Mouse (Mus musculus) heart, postnatal 36 days (tissue): ENCODE results near the gene Lxn. TPM values are rescaled to one million over a fixed set of nuclear protein-coding genes. Genes with fewer than 3 reads are reported as not detected.

Source experiments
- DNase-seq, 2 experiments: peaks; one replicate each; pipeline ENCODE4 v3.0.0; 2021 to 2022
- intact Hi-C: fragments of 180-260 bp; cut with DNase I; formaldehyde crosslinking; loops from one replicate; pipeline ENCODE4 v1.15.1; 2025
- total RNA-seq, 2 experiments: library from RNA; stranded (reverse); gene quantifications; 2 replicates each; pipeline ENCODE4 v1.2.3; 2021

The Lxn gene
- total RNA-seq, 2 experiments from 2014 or later = 4.9 to 6.0 TPM

- intact Hi-C loops = no loop called here
- DNase-seq = no peak
Measured at GRCm38 (mm10) chr3:67462578-67462977, 1.1 kb downstream of the Lxn start.

GRCm38 (mm10) chr3:67462015-67462414, 1.7 kb downstream of the Lxn start:
- intact Hi-C loops = no loop called here
- DNase-seq = no peak

GRCm38 (mm10) chr3:67459881-67460280, 3.8 kb downstream of the Lxn start:
- intact Hi-C loops = no loop called here
- no peak for DNase-seq

- DNase-seq = no peak
- intact Hi-C loops = no loop called here
Measured at GRCm38 (mm10) chr3:67450601-67451210, 13.0 kb downstream of the Lxn start.

GRCm38 (mm10) chr3:67449660-67450059, 14.1 kb downstream of the Lxn start:
- intact Hi-C loops = loop anchor here (2.0 kb wide), 1 partner anchor 17 kb away; no protein-coding TSS in a partner anchor
- DNase-seq = no peak

GRCm38 (mm10) chr3:67447143-67447542, 16.6 kb downstream of the Lxn start:
- intact Hi-C loops = no loop called here
- DNase-seq = no peak

GRCm38 (mm10) chr3:67434011-67434410, 29.7 kb downstream of the Lxn start:
- intact Hi-C loops = loop anchor here (5.0 kb wide), 2 partner anchors 33 to 148 kb away; partner anchors contain the start of gene Mfsd1

GRCm38 (mm10) chr3:67429999-67430380, 33.7 kb downstream of the Lxn start, which contains the start of gene Gfm1:
TSS of gene Gfm1 (plus strand) at chr3:67430096.
- DNase-seq = peak; percentile 87 to 89
- intact Hi-C loops = loop anchor here (1.0 to 5.0 kb wide), 4 partner anchors 37 to 152 kb away; partner anchors contain the start of gene Mfsd1

More at GRCm38 (mm10) chr3:67434011-67434410, 29.7 kb downstream of the Lxn start:
- no peak for DNase-seq

GRCm38 (mm10) chr3:67429338-67429998, 34.3 kb downstream of the Lxn start:
- no peak for DNase-seq
- intact Hi-C loops = loop anchor here (5.0 kb wide), 1 partner anchor 138 kb away; no protein-coding TSS in a partner anchor

Other genes starting within 250 kb of the Lxn start
- gene Mlf1, start 89.8 kb downstream of the Lxn start, total RNA-seq = 100 to 1,000 TPM; 289 to 311 TPM
- not detected for gene Gm17402, start 88.8 kb downstream of the Lxn start, total RNA-seq
- 100 to 1,000 TPM; 219 to 255 TPM for gene Gfm1, start 33.8 kb downstream of the Lxn start, total RNA-seq
- 1 to 10 TPM in 1 of 2 experiments, under 1 TPM in 1; 0.92 to 1.1 TPM for gene Rarres1, start 51.6 kb upstream of the Lxn start, total RNA-seq
- gene Mfsd1, start 118.8 kb upstream of the Lxn start, total RNA-seq = 10 to 100 TPM; 29.5 to 32.0 TPM